Mouse (Mus musculus) ovary, adult 10 weeks (tissue): Measurements from ENCODE around the gene Pgp. TPM values are rescaled to one million over a fixed set of nuclear protein-coding genes. Genes with fewer than 3 reads are reported as not detected.

Experiments used
- polyA plus RNA-seq: library from polyadenylated mRNA; stranded (reverse); fragments of 350-450 nt; fragmentation: Illumina TruSeq; extraction: RNeasy Lipid Tissue Mini Kit (QIAGEN cat#74804); gene quantifications from one replicate; pipeline ENCODE4 v1.2.3, GENCODE M21; 2014

The Pgp gene
- polyA plus RNA-seq, result 29.5 TPM

DNA sequence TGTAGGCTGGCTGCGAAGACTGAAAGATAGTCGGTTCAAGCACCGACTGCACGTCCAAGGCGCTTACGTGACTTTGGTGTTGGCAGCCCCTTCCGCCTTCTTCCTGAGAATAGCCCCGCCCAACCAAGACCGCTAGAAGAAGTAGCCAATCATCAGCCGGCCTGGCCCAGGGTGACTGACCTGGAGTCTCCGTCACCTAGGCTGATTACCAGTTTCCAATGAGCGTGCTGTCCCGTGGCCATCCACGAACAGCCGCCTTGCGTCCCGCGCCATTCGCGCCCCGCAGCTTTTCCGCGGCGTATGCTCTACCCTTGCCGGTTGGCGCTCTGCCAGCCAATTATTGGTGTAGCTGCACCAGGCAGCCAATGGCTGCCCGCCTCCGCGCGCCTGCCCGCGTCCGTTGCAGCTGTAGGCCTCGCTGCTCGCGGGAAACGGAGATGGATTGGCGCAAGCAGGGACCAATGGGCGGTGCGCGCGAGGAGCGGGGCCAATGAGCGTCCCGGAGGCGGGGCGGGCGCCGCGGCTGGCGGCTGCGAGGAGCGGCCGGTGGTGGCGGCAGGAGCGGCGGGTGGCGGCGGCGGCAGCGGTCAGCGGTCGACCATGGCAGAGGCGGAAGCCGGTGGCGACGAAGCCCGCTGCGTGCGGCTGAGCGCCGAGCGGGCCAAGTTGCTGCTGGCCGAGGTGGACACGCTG lies at the start of gene Pgp, which contains the start of gene E4f1:
Gene Pgp, plus strand, starts transcription at position 483 of the 693 bp plus-strand sequence.
Gene E4f1, minus strand, starts transcription at position 404 of the 693 bp plus-strand sequence.

DNA sequence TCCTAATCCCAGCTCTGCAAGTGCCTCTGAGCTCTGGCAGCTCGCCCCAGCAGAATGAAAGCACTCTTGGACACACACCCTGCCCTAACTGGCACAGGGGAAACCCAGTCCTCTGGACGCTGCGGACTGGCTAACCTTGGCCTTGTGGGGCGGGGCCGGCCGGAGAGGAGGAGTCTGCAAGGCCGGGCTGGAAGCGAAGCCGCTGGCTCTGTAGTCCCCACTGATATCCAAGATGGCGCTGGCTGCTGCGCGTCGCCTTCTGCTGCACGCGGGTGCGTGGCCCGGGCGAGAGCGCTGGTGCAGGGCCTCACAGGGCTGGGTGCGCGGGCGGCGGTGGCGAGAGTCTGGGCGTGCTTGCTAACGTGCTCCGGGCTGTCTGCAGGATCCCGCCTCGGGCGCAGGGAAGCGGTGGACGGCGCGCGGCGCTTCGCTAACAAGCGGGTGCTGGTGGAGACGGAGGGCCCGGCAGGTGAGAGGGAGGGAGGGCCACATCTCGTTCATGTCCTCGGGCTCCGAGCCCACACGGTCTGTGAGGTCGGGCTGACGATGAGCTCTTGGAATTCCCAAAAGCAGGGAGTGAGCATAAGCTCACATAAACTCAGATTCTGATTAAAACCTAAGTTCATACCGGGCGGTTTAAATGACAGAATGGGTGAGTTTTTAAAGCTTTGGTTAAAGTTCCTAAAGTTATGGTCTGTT lies 43.6 kb upstream of the Pgp start, which contains the start of gene Eci1:
Gene Eci1, plus strand, starts transcription at position 171 of the 699 bp plus-strand sequence.

DNA sequence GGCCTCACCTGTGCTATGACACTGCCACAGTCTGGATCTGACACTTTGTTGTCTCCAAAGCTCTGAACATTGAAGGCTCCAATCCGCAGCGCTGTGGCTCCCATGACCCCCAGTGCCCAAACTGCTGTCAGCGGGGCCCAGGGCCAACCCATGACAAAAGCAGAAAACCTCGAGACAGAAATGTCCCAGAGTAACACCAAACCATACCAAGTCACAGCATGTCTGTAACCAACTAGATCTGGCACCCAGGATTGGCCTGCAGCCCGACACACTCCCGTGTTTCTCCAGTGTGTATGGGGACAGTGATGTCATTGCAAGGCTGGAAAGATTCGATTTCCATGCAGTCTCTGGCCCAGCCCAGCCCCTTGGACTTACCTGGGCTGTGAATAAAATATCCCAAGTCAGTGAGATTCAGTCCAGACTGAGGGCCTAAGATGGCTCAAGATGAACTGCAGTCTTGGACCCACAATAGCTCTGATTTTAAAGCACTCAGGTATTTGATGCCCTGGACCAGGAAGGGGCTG lies 27.5 kb upstream of the Pgp start, which contains the start of gene Dnase1l2:
Gene Dnase1l2, minus strand, starts transcription at position 474 of the 524 bp plus-strand sequence.

DNA sequence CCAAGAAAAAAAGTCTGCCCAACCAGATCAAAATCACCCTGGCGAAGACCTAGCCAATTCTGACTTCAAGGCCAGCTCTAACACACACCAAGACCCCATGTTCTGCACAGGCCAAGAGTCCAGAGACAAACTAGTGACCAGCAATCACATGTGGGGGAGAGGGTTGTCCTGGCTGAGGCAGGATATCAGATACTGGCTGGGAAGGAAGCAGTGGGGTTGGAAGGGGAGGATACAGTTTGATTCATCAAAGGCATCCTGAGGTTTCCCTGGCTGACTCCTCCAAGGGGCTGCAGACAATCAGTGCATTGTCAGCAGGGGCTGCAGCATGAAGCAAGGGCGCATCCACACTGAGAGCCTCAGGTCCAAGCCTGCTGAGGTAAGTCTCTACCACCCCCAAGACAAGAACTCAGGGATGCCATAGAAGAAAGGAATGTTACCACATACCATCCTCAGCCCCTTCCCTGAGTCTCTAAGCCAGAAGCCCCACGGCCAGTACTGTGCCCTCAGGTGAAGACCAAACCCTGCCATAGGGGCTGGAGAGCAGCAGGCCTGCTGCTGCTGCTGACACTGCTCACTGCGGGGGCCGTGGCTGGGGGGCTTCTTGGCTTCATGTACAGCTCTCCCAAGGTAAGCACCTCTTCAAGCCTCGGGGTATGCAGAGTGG lies 3.6 kb downstream of the Pgp start, which contains the start of gene Bricd5:
Gene Bricd5, plus strand, starts transcription at position 273 of the 664 bp plus-strand sequence.

GRCm38 (mm10) chr17:24478663-24479380 lies 8.6 kb downstream of the Pgp start, which contains the start of gene Mlst8:
Mlst8 (minus strand) TSS chr17:24479078.

DNA sequence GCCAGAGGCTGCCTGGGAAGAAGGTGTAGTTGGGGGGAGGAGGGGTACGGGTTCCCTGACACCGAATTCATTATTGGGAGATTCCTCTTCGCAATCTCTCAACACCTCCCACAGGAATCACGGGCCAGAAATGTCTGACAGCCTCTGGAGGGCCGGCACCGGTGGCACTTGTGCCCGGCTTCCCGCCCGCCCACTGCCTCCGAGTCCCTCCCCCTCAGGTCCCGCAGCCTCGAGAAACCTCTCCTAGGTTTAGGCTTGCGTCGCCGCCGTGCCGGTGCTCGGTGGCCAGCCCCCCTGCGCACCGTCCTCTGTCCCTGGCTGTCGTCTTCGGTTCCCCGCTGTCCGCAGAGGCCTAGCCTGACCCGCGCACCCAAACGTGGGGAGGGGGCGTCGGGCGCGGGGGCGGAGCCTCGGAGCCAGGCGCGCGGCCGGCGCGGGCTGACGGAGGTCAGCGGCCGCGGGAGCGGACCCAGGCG lies 18.0 kb downstream of the Pgp start, which contains the start of gene Caskin1:
Gene Caskin1, plus strand, starts transcription at position 416 of the 476 bp plus-strand sequence.

Other genes starting within 250 kb of the Pgp start
- 4.7 TPM for gene Tedc2, start 249.5 kb upstream of the Pgp start, polyA plus RNA-seq
- gene Ccnf, start 218.9 kb upstream of the Pgp start, polyA plus RNA-seq, result 5.2 TPM
- gene Abca17, start 119.3 kb upstream of the Pgp start, polyA plus RNA-seq, result not detected
- 1.7 TPM for gene Abca3, start 118.4 kb upstream of the Pgp start, polyA plus RNA-seq
- gene Rnps1, start 55.8 kb upstream of the Pgp start, polyA plus RNA-seq, result 81.8 TPM
- 15.1 TPM for gene Eci1, start 43.8 kb upstream of the Pgp start, polyA plus RNA-seq
- gene Dnase1l2, start 27.3 kb upstream of the Pgp start, polyA plus RNA-seq, result not detected
- 0.46 TPM for gene E4f1, start 79 bp upstream of the Pgp start, polyA plus RNA-seq
- gene Bricd5, start 3.5 kb downstream of the Pgp start, polyA plus RNA-seq, result not detected
- 5.6 TPM for gene Mlst8, start 8.7 kb downstream of the Pgp start, polyA plus RNA-seq
- gene Caskin1, start 18.2 kb downstream of the Pgp start, polyA plus RNA-seq, result 0.80 TPM
- 5.3 TPM for gene Traf7, start 57.5 kb downstream of the Pgp start, polyA plus RNA-seq
- not detected for gene Rab26, start 63.8 kb downstream of the Pgp start, polyA plus RNA-seq
- 6.3 TPM for gene Pkd1, start 79.4 kb downstream of the Pgp start, polyA plus RNA-seq
- gene Tsc2, start 162.2 kb downstream of the Pgp start, polyA plus RNA-seq, result 15.9 TPM
- 0.34 TPM for gene Nthl1, start 162.3 kb downstream of the Pgp start, polyA plus RNA-seq
- gene Slc9a3r2, start 179.9 kb downstream of the Pgp start, polyA plus RNA-seq, result 11.8 TPM
- not detected for gene Npw, start 188.1 kb downstream of the Pgp start, polyA plus RNA-seq
- gene Zfp598, start 199.3 kb downstream of the Pgp start, polyA plus RNA-seq, result 0.68 TPM
- gene Syngr3, start 219.6 kb downstream of the Pgp start, polyA plus RNA-seq, result 0.83 TPM
- 10.4 TPM for gene Gfer, start 225.8 kb downstream of the Pgp start, polyA plus RNA-seq
- gene Noxo1, start 225.8 kb downstream of the Pgp start, polyA plus RNA-seq, result 1.1 TPM
- 0.31 TPM for gene Tbl3, start 237.3 kb downstream of the Pgp start, polyA plus RNA-seq
- not detected for gene Rnf151, start 247.7 kb downstream of the Pgp start, polyA plus RNA-seq
- gene Rps2, start 247.7 kb downstream of the Pgp start, polyA plus RNA-seq, result 771 TPM